Mouse (Mus musculus): ENCODE measurements around the gene Bax.

Bax gene

DNA sequence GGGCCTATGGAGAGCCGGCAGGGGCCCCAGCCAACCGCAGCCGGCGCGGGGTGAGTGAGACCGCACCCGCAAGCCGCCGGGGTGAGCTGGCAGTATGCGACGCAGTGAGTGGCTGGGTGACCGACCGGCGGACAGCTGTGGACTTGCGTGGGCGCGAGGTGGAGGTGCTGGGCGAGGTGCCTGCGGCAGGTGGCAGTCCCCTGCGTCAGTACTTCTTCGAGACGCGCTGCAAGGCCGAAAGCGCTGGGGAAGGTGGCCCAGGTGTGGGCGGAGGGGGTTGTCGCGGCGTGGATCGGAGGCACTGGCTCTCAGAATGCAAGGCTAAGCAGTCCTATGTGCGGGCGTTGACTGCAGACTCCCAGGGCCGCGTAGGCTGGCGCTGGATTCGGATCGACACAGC is 51.1 kb downstream of the Bax start:
- DNase-seq (ENCODE audit: low spot score), result no peak

DNA sequence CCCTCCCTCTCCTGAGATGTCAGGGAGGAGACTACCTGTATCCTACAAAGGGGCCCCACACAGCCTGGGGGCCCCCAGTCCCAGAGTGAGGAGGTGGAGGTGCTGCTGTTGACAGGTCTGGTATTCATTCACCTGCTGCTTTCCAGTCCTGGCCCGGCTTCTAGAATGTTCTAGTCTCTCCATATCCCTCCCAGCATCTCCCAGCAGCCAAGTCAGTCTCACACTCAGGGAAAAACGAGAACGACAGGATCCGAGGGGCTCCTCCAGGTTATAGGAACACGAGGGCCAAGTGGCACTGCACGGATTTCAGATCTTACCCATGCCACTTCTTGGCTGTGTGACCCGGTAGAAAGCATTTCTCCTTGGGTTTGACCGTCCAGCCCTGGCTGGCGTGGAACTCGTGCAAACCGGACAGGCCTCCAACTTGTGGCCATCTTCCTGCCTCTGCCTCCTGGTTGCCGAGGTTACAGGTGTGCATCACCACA is 51.9 kb downstream of the Bax start:
- no peak for DNase-seq (ENCODE audit: low spot score)

DNA sequence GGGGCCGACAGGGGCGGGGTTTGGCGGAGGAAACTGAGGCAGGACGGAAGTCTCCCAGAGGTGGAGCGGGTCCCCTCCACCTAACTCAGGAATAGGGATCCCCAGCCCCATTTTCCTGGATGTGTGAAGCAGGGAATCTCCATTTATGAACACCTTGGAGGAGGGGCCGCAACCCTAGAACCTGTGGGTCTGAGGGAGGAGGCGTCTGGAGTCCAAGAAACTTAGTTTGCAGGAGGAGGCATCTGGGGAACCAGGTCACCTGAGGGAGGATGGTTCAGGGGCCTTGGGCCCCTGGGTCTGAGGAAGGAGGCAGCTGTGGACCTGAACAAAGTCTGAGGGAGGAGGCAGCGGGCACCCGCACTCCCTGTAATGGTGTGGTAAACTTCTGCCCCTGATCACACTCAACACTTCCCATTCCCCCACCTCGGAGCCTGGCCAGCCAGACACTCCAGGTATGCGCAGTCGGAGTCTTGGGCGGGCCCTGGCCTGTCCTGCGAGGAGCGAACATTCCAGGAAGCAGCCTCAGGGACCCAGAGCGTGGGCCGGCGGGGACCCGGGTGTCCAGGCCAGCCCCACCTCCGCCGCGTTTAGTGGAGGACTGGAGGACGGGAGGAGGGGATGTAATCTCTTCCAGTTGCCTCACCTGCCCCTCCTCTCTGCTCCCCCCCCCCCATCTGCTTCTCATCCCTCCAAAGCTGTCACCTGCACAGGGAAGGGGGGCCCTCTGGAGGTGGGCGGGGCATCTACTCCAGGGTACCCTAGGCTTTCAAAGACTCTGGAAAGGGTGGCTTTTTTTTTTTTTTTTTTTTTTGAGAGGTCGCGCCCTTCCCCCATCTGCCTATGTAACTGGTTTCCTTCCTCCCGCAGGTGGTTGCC is 52.6 kb downstream of the Bax start:
- peak; percentile 18 for DNase-seq (ENCODE audit: low spot score)

DNA sequence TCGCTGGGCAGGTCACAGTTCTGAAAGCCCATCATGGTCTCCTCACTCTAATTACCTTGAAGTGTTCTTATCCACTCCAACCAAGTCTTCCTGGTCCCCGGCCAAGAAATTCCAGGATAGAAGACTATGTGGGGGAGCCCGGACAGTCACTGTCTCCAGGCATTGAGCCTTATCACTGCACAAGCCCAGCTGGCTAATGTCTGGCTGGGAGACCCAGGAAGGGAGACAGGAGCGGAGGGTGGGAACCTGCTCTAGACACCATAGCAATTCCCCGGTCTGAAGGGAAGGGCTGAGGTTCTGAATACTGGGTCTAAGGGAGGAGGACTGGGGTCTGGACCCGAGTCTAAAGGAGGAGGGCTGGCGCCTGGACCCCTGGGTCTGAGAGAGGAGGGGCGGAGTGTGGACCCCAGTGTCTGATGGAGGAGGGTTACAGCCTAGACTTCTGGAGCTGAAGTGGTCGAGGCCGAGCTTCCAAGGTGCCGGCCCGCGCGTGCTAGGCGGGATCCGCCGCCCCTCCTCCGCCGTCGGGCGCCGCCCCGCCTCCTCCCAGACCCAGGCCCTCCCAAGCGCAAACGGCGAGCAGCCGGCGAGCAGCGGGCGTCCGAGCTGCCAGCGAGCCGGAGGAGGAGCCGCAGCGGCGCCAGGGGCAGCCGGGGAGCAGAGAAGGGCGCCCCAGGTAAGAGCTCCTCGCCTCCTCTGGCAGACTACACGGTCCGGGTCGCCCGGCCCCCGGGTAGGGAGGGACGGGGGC is 53.4 kb downstream of the Bax start, which contains the start of gene Ntf5:
Gene Ntf5 (plus strand): TSS at position 583 of the 751 bp plus-strand sequence.
- DNase-seq (ENCODE audit: low spot score), result peak; percentile 65

DNA sequence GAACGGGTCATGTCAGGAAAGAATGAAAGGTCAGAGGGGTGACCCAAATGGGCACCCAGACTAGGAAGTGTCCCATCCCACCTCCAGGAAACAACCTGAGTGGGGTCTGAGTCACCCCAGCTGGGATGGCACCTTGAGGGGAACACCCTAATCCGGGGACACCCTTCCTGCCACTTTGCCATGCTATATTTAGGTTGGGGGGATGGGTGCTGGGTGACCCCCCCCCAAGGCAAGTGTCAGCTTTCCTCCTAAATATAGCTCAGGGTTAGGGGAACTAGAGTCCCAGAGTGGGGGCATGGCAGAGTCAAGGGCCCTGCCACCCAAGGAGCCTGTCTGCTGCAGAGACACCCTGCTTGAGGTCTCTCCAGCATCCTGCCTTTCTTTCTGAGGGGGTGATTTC is 54.3 kb downstream of the Bax start:
- DNase-seq (ENCODE audit: low spot score), result no peak

Data from embryo, embryonic 10 days (tissue).